Mouse (Mus musculus) adrenal gland, postnatal 10 days (tissue): ENCODE measurements around the gene Kcnb1. TPM values are rescaled to one million over a fixed set of nuclear protein-coding genes. Genes with fewer than 3 reads are reported as not detected.

Experiments
- DNase-seq: peaks from one replicate; pipeline ENCODE4 v3.0.0; 2021; ENCODE audit warnings: mixed read lengths
- long read RNA-seq, 2 experiments: library from polyadenylated mRNA; stranded (forward); transcript quantifications; one replicate each; pipeline ENCODE4 v2.0.0; 2021
- total RNA-seq, 2 experiments: library from RNA; stranded (reverse); gene quantifications; 2 replicates each; pipeline ENCODE4 v1.2.3; 2021

Gene Kcnb1
- 10 to 100 TPM; 20.8 to 27.7 TPM for total RNA-seq
- long read RNA-seq, experiment 1, full-length matches to known transcripts = 3 of 19 reads
- long read RNA-seq, experiment 1, partial matches to known transcripts = 1 of 19 reads
- long read RNA-seq, experiment 1, other reads (novel, unspliced or antisense) = 15 of 19 reads
- long read RNA-seq, experiment 2, full-length matches to known transcripts = 5 of 11 reads
- long read RNA-seq, experiment 2, partial matches to known transcripts = 0 of 11 reads
- long read RNA-seq, experiment 2, other reads (novel, unspliced or antisense) = 6 of 11 reads

GRCm38 (mm10) chr2:167190076-167190399 is at the start of gene Kcnb1:
Kcnb1 (minus strand) TSS chr2:167190155.
- peak; percentile 89 for DNase-seq

- DNase-seq = no peak
These were observed 49.3 kb upstream of the Kcnb1 start for GRCm38 (mm10) chr2:167239262-167239661.

GRCm38 (mm10) chr2:167237224-167237623 is 47.3 kb upstream of the Kcnb1 start:
- no peak for DNase-seq

DNA sequence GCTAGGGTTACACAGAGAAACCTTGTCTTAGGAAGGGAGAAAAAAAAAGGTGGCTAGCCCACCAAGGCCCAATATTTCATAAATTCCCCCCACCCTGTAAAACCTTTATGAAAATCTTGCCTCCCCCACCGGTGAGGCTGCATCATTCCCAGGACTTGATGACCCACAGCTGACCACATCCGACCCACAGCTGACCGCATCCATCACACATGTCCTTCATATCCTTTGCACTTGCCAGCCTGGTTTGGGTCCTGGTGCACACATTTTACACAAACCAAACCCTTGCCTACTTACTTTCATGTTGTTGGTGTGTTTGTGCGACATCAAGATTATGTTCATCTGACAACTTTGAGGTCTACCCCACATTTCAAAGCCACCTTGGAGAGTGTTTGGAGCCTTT is 46.2 kb upstream of the Kcnb1 start:
- no peak for DNase-seq

- DNase-seq = no peak
These were observed 45.5 kb upstream of the Kcnb1 start for GRCm38 (mm10) chr2:167235338-167236018.

GRCm38 (mm10) chr2:167233771-167234170 is 43.8 kb upstream of the Kcnb1 start:
- DNase-seq = no peak

DNA sequence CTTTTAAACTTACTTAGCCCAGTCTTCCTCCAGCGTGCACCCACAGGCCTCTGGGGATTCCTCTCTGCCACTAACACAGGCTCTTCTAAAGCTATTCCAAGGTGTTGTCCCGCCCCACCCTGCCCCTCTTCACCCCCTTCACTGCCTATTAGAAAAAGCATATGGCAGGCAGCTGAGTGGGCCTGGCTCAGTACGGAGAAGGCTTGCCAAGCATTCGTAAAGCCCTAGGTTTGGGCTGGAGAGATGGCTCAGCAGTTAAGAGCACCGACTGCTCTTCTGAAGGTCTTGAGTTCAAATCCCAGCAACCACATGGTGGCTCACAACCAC is 43.0 kb upstream of the Kcnb1 start:
- no peak for DNase-seq

DNA sequence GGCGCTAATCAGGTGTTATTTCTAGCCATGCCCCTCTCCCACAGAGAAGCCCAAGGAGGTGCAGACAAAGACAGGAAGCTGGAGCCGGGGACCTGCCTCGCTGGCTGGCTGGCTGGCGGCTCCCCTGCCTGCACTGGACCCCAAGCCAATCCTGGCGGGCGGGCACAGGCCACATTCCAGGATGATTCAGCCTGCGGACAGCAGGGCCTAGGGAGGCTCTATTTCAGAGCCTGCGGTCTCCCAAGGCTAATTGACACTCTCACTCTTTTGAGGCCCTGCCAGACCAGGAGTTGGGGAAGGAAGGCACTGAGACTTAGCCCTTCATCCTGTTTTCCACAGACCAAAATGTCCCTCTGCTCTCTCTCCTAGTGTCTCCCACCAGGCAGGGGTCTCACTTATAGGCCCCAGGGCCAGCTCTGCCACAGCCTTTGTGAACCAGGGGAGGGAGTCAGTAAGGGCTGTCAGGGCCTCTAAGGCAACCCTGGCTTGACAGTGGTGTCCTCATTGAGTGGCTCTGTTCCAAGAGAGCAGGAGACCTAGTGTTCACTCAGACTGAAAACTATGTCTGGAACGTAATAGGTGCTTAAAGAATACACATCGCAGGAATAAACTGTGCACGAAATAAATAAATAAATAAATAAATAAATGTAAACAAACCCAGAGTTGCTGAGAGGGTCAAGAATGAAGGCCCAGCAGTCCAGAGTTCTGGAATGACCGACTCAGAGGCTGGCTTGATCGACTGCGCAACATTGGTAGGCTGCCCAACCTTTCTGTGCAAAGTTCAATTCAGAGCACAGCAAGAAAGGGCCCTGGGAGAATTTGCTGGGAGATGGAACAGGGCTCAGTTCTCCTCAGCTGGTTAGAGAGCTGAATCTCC is 42.4 kb upstream of the Kcnb1 start:
- DNase-seq = peak; percentile 86

DNA sequence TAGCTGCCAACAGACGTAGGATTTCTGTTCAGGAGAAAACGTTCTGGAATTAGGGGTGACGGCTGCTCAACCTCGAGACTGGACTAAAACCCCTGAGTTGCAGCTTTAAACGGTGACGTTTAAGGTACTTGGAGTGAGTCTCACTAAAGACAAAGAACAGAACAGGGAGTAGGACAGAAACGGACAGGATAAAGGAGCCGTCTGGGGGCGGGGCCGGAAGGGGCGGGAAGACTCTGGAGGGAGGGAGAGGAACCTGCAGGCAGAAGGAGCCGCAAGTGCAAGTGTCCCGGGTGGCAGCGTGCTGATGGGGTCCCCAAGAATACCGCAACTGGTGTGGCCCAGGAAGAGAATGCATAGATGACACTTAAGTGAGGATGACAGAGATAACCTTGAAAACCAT is 40.6 kb upstream of the Kcnb1 start:
- DNase-seq = peak; percentile 63

DNA sequence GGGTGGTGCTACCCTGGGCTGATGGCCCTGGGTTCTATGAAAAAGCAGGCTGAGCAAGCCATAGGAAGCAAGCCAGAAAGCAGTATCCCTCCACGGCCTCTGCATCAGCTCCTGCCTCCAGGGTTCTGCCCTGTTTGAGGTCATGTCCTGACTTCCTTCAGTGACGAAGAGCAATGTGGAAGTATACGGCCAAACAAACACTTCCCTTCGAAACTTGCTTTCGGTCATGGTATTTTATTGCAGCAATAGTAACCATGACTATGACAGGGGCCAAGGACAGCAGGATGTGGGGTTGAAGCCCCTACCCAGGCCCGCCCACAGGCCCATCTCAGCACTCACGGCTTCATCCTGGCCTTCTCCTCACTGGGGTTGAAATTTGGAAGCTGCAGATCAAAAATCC is 35.0 kb upstream of the Kcnb1 start:
- DNase-seq = no peak

GRCm38 (mm10) chr2:167224194-167224593 is 34.2 kb upstream of the Kcnb1 start:
- DNase-seq = no peak

DNA sequence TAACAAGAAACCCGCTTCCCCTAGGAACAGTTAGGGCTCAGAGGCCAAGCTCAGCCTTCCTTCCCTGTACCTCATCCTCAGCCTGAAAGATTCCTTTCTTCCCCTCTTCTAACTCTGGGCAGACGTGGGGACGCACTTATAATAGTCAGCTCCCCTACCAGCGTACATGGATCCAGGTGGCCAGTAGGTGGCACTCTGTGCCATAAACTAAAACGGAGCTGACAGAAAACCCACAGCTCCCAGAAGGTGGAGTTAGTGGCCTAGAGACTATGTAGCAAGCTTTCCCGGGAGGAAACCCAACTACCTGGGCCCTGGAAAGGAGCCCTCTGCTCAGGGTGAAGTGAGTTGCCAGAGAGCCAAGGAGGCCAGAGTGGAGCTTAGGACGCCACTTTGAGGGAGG is 32.2 kb upstream of the Kcnb1 start:
- peak; percentile 85 for DNase-seq

GRCm38 (mm10) chr2:167221159-167221845 is 31.3 kb upstream of the Kcnb1 start:
- no peak for DNase-seq

DNA sequence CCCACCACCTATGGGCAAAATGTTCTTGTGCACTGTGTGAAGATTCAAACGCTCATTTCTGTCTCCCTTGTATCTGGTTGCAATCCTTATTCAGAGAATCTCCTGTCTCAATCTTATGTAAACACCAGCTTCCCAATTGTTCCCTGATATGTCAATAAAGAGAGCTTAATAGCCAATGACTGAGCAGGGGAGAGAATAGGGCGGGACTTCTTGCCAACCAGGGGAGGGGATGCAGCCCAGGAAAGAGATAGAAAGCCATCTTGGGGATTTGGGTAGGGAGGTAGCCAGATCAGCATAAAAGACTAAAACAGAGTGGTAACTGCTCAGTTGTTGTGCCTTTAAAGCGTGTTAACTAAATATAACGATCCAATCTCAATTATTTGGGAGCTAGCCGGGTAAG is 30.8 kb upstream of the Kcnb1 start:
- DNase-seq = no peak

DNA sequence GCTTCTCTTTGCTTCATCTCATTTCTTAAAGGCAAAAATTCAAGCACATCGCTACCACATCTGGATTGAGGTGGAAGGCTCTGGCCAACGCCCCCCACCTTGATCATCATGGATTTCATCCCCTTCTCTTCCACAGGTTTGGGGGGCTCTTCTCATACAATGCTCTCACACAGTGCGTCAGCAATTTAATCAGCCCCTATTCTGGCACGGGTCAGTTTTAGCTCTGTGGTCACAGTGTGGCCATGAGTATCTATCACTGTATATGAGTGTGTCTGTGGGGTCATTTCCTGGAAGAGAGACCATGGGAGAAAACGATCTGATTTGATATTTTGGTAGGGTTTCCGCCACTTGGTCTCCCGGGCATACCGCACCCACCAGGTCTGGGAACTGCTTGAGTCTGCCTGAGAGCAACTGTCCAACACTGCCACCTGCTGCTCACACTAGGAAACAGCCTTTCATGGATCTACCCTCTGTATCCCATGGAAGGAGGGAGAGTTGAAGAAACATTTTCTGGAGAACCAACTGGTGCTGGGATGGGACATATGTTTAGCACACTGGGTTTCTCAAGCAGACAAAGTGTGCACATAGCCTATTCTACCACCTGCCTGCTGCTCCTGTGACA is 29.3 kb upstream of the Kcnb1 start:
- peak; percentile 89 for DNase-seq

DNA sequence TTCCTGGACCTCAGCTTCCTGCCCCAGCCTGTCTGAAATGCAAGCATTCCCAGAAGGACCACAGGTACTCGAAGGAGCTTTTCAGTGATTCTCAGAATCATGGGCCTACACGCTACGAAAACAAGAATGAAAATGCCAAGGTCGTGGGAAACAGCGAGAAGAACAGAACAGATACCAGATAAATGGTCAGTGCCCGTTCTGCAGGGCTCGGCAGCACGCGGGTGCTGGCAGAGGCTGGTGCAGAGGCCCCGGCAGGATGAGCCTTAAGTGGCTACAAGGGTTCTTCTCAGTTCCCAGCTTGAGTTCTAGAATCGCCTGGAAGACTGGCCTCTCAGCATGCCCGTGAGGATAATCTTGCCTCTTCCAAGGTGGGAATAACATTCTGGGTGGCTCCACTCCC is 23.7 kb upstream of the Kcnb1 start:
- peak; percentile 46 for DNase-seq

DNA sequence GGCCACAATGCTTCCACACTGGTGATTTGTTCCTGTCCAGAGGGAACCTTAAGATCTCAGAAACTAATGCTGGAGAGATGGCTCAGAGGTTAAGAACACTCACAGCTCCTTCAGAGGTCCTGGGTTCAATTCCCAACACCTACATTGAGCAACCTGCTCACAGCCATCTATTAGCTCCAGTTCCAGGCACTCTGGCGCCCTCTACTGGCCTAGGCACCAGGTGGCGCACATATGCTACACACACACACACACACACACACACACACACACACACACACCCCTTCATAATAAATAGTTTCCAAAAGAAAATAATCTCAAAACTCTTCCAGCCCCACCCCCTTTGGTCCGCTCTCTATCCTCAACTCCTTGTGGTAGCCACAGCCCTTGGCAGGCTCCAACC is 23.1 kb upstream of the Kcnb1 start:
- DNase-seq = peak; percentile 65

GRCm38 (mm10) chr2:167212551-167212950 is 22.6 kb upstream of the Kcnb1 start:
- DNase-seq = no peak

GRCm38 (mm10) chr2:167212089-167212488 is 22.1 kb upstream of the Kcnb1 start:
- no peak for DNase-seq

- no peak for DNase-seq
These were observed 19.9 kb upstream of the Kcnb1 start for GRCm38 (mm10) chr2:167209900-167210299.

GRCm38 (mm10) chr2:167208984-167209383 is 19.0 kb upstream of the Kcnb1 start:
- DNase-seq = no peak

DNA sequence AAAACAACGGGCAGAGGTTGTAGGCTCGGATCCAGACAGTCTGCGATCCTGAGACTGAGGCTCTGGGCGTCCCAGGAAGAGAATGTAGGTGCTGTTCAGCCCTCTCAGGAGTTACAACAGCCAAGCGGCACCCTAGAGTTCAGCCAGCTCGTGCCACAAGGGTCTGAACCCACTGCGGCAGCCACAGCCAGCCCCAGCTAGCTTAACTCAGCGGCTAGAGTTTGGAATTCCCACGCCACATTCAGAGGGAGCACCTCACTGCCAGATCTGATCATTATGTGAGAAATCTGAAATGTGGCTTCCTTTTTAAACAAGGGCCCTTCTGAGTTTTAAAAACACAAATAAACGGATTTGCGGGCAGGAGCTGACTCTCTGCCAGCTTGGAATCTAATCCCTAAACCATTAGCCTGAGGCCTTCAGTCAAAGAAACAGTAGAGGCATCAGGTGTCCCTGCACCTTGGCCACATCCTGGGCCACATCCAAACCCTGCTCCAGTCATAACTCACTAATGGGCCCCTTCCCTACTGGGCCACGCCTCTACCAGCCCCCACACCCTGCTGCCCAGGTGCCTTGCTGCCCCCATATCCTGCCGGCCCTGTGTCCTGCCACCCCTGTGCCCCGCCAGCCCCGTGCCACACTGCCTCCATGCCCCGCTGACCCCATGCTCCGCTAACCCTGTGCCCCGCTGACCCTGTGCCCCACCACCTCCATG is 16.1 kb upstream of the Kcnb1 start:
- no peak for DNase-seq
